Mouse (Mus musculus) gastrocnemius, postnatal 14 days (tissue): ENCODE measurements around the gene Gm21778. TPM values are rescaled to one million over a fixed set of nuclear protein-coding genes. Genes with fewer than 3 reads are reported as not detected.
"Not testable (repeated sequence)": the region's sequence is repeated elsewhere in the genome, so short reads cannot be mapped to it uniquely, and the experiment has no call there.

Source experiments
- DNase-seq: peaks from one replicate; pipeline ENCODE4 v3.0.0; 2021; ENCODE audit warnings: mixed read lengths
- intact Hi-C: fragments of 180-260 bp; cut with DNase I; formaldehyde crosslinking; loops from one replicate; pipeline ENCODE4 v1.15.1; 2025; ENCODE audit warnings: low total_unique reads
- long read RNA-seq, 2 experiments: library from polyadenylated mRNA; stranded (forward); transcript quantifications; one replicate each; pipeline ENCODE4 v2.0.0; 2021
- total RNA-seq, 2 experiments: library from RNA; stranded (reverse); gene quantifications; 2 replicates each; pipeline ENCODE4 v1.2.3; 2021

Gene Gm21778
- not detected for total RNA-seq
- long read RNA-seq, experiment 1: 0 reads
- long read RNA-seq, experiment 2: 0 reads

DNA sequence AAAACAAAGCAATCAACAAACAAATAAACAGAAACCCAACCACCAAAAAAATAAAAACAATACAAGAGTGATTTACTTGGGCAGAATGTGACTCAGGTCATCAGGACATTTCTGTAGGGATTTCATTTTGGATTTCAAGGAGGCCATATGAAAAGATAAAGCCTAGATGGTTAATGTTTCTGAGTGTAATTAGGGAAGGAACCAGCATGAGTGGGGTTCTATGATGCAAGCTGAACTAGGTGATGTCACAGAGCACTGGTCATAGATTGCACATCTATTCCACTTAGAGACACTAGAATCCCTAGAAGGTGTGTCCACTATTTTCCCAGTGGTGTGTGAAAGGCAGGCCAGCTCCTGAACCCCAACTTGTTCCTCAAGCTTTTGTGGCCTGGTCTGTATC lies at the start of gene Gm21778:
TSS of gene Gm21778 (plus strand) at position 301 of the 400 bp plus-strand sequence.
- DNase-seq, intact Hi-C loops: not testable (repeated sequence)

Other genes with a start within 250 kb of the Gm21778 start
- not detected for gene Gm20914, start 216.5 kb upstream of the Gm21778 start, total RNA-seq
- not detected for gene Gm28171, start 149.1 kb upstream of the Gm21778 start, total RNA-seq